Mouse (Mus musculus): ENCODE data around the gene Slc3a1.

DNA sequence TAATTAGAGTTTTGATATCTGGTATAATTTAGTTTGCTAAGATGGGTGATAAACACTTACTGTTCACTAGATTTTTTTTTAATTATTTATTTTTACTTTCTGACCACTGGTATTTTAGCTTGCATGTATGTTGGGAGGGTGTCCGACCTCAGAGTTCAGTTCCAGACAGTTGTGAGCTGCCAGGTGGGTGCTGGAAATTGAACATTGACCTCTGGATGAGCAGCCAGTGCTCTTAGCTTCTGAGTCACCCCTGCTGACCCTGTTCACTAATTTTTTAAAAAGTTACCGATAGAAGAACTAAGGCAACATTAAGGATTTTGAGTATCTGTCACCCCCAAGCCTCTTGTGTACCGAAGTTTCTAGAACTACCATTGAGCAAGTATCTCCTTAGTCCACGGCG lies 20.2 kb downstream of the Slc3a1 start:
- TF ChIP-seq CTCF (IDR thresholded peaks at IDR 0.05; ENCODE audit: low read depth, low read length) = no peak
- no peak for TF ChIP-seq POLR2A (IDR thresholded peaks at IDR 0.05; ENCODE audit: insufficient read depth, low read length)

Measured in ES-Bruce4 (cell line).